Mouse (Mus musculus): ENCODE data around the gene Oprm1. TPM values are rescaled to one million over a fixed set of nuclear protein-coding genes. Genes with fewer than 3 reads are reported as not detected.

The Oprm1 gene
- total and polyA plus RNA-seq, 2 experiments from 2014 or later = not detected

DNA sequence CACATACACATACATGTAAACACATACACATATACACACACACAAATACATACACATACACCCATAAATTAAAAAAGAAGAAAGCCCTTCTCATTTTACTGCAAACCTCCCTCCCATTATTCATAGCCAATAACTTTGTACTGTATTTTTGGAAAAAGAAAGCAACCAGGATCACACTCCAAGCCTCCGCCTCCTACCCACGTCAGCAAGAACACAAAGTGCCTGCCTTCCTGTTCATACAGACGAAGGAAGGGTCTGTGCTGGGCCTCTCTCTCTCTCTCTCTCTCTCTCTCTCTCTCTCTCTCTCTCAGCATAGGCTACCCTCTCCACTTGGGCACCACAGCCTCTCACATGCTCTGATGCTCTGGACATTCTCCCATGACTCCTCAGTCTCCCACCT lies 137.5 kb downstream of the Oprm1 start:
- DNase-seq (ENCODE audit: low spot score) (no peak), ATAC-seq (ENCODE audit: insufficient read depth, low read depth) (no peak)
- TF ChIP-seq EP300 (IDR thresholded peaks at IDR 0.05; ENCODE audit: low read depth) = no peak
- no peak for TF ChIP-seq CTCF (IDR thresholded peaks at IDR 0.05; ENCODE audit: low read depth)
- no peaks in the 10 kb centered on the region for H3K27me3 ChIP-seq (ENCODE audit: control insufficient read depth, insufficient read depth, low read length)
- H3K4me2 ChIP-seq (ENCODE audit: low read depth, low read length) = no peak overlapping the region
- H3K4me3 ChIP-seq (ENCODE audit: low read depth, low read length) = no peak overlapping the region
- H3K9me3 ChIP-seq (replicated peaks; ENCODE audit: control insufficient read depth, low read length) = no peaks in the 10 kb centered on the region
- no peaks in the 10 kb centered on the region for H3K36me3 ChIP-seq (replicated peaks; ENCODE audit: control insufficient read depth, insufficient read depth, low read length)
- 48% methylated on average over 3 of the region's 3 CpGs for WGBS
- H3K9ac ChIP-seq (replicated peaks; ENCODE audit: low read depth, low read length) = no peak overlapping the region
- H3K4me1 ChIP-seq (ENCODE audit: control insufficient read depth, insufficient read depth) = no peaks in the 10 kb centered on the region
- H3K27ac ChIP-seq (ENCODE audit: low read depth) = no peak overlapping the region

DNA sequence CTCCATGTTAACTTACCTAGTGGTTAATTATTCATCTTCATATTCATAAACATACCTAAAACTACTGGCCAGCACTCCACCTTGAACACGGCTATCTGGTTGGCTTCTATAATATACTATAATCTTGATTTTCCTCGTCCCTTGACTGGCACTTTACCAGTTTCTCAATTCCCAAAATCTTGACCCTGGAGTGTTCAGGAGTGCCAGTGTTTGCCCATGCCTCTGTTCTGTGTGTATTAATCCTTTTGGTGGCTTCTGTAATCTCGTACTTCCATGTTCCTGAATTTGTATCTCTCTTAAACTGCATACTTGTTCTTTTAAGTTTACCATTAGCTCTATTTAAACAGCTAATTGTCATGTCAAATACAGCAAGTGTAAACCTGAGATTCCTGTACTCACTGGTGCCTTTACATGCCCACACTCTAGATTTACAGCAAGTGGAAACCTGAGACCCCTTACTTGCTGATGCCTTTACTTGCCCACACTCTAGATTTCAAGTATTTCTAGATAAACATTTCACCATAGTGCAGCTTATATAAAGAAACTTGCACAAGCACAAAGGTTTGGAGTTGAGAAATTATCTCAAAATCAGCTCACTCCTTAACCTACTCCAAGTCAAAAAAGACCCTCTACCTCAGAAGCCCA lies 138.5 kb downstream of the Oprm1 start:
- ATAC-seq (ENCODE audit: insufficient read depth, low read depth) (no peak), DNase-seq (ENCODE audit: low spot score) (no peak)
- H3K9me3 ChIP-seq (replicated peaks; ENCODE audit: control insufficient read depth, low read length) = no peaks in the 10 kb centered on the region
- no peaks in the 10 kb centered on the region for H3K36me3 ChIP-seq (replicated peaks; ENCODE audit: control insufficient read depth, insufficient read depth, low read length)
- H3K4me1 ChIP-seq (ENCODE audit: control insufficient read depth, insufficient read depth) = no peaks in the 10 kb centered on the region
- TF ChIP-seq CTCF (IDR thresholded peaks at IDR 0.05; ENCODE audit: low read depth) = no peak
- TF ChIP-seq EP300 (IDR thresholded peaks at IDR 0.05; ENCODE audit: low read depth) = no peak
- H3K4me3 ChIP-seq (ENCODE audit: low read depth, low read length) = no peak overlapping the region
- H3K27ac ChIP-seq (ENCODE audit: low read depth) = no peak overlapping the region
- no peaks in the 10 kb centered on the region for H3K27me3 ChIP-seq (ENCODE audit: control insufficient read depth, insufficient read depth, low read length)
- WGBS = 61% methylated on average over 3 of the region's 3 CpGs
- H3K4me2 ChIP-seq (ENCODE audit: low read depth, low read length) = no peak overlapping the region
- no peak overlapping the region for H3K9ac ChIP-seq (replicated peaks; ENCODE audit: low read depth, low read length)

DNA sequence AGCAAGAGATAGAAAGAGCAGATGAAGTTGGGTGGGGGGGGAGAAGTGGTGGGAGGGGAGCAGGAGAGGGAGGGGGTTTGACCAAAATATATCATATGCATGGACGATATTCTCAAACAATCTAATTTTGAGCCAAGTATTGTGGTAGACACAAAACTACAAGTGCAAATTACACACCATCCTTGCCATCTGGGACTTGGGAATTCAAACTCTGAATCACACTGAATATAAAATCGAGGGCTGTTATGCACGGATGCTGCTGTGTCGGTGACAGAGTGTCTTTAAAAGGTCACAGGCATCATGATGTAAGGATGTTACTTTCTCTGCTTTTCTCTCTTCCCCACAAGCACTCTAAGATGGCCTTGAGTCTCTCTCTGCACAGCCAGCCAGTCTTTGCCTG lies 141.8 kb downstream of the Oprm1 start:
- ATAC-seq (ENCODE audit: insufficient read depth, low read depth) (no peak), DNase-seq (ENCODE audit: low spot score) (no peak)
- TF ChIP-seq EP300 (IDR thresholded peaks at IDR 0.05; ENCODE audit: low read depth) (no peak), CTCF (IDR thresholded peaks at IDR 0.05; ENCODE audit: low read depth) (no peak)
- Histone ChIP-seq H3K9ac (replicated peaks; ENCODE audit: low read depth, low read length) (no peak overlapping the region), H3K4me3 (ENCODE audit: low read depth, low read length) (no peak overlapping the region), H3K9me3 (replicated peaks; ENCODE audit: control insufficient read depth, low read length) (no peaks in the 10 kb centered on the region), H3K36me3 (replicated peaks; ENCODE audit: control insufficient read depth, insufficient read depth, low read length) (no peaks in the 10 kb centered on the region), H3K27me3 (ENCODE audit: control insufficient read depth, insufficient read depth, low read length) (no peaks in the 10 kb centered on the region), H3K4me2 (ENCODE audit: low read depth, low read length) (no peak overlapping the region), H3K27ac (ENCODE audit: low read depth) (no peak overlapping the region), H3K4me1 (ENCODE audit: control insufficient read depth, insufficient read depth) (no peaks in the 10 kb centered on the region)
- WGBS = 81% methylated on average over 4 of the region's 4 CpGs

DNA sequence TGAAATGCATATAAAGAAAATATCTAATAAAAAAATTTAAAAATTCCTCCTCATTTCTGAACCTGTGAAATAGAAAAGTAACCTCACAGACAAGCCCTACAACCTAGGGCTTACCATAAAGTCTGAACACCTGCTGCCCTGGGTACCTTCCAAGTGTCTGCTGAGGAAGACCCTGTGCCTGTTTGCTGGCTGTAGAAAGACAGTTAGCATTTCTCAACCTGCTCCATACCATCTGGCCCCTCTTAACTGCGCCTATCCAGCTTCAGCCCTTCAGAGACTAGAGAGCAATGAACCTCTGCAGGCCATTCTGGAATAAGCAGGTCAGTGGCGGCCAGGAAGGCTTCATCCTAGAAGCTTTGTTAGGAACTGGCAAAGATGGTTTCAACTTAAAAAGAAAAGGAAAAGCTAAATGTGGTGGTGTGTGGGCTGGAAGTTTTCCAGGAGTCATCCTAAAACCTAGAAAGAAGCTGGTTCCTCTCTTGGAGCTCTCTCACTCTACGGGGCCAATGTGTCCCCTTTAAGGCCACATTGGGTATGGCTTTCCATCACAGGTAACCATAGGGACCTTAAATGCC lies 143.6 kb downstream of the Oprm1 start:
- DNase-seq (ENCODE audit: low spot score) (no peak), ATAC-seq (ENCODE audit: insufficient read depth, low read depth) (no peak)
- Histone ChIP-seq H3K4me1 (ENCODE audit: control insufficient read depth, insufficient read depth) (no peaks in the 10 kb centered on the region), H3K27ac (ENCODE audit: low read depth) (no peak overlapping the region), H3K4me2 (ENCODE audit: low read depth, low read length) (no peak overlapping the region), H3K9ac (replicated peaks; ENCODE audit: low read depth, low read length) (no peak overlapping the region), H3K36me3 (replicated peaks; ENCODE audit: control insufficient read depth, insufficient read depth, low read length) (no peaks in the 10 kb centered on the region), H3K9me3 (replicated peaks; ENCODE audit: control insufficient read depth, low read length) (no peaks in the 10 kb centered on the region), H3K4me3 (ENCODE audit: low read depth, low read length) (no peak overlapping the region), H3K27me3 (ENCODE audit: control insufficient read depth, insufficient read depth, low read length) (no peaks in the 10 kb centered on the region)
- TF ChIP-seq CTCF (IDR thresholded peaks at IDR 0.05; ENCODE audit: low read depth) = no peak
- no peak for TF ChIP-seq EP300 (IDR thresholded peaks at IDR 0.05; ENCODE audit: low read depth)
- 69% methylated on average over 3 of the region's 3 CpGs for WGBS

DNA sequence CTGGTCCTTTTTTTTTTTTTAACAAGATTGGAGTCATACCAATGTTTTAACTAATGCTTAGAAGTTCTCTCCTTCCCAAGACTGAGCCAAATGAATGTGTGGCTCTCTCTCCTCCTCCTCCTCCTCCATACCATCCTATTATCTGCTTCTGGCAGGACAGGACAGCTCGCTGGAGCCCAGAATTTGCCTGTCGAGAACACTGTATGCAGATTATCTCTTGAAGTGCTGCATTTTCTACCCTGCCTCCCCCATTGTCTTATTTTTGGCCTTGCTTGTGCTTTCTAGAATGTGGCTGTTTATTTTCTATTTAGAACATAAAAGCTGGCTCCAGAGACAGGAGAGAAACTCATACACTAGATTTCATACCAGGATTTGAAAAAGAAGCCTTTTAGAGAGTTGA lies 151.5 kb downstream of the Oprm1 start:
- no peak for ATAC-seq (ENCODE audit: insufficient read depth, low read depth)

DNA sequence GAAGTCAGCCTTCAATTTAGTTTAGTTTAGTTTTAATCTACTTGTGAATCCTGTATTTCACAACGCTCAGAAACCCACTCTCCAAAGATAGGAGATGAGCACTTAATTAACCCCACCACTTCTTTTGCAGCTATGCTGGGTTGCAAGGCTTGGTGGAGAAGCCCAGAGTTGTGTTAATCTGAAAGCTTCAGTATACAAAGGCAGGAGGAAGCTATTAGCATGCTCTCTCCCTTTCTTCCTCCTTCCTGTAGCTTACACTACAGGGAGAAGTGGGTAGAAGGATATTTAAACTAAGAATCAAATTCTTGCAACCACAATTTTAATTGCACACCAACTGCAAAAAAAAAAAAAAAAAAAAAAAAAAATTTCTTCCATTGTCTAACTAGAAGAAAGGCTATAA lies 157.7 kb downstream of the Oprm1 start:
- H3K9me3 ChIP-seq (replicated peaks; ENCODE audit: control insufficient read depth, low read length) = no peaks in the 10 kb centered on the region
- H3K27me3 ChIP-seq (ENCODE audit: control insufficient read depth, insufficient read depth, low read length) = no peaks in the 10 kb centered on the region
- H3K4me2 ChIP-seq (ENCODE audit: low read depth, low read length) = no peak overlapping the region
- 49% methylated on average over 1 of the region's 1 CpGs for WGBS
- H3K4me1 ChIP-seq (ENCODE audit: control insufficient read depth, insufficient read depth) = no peaks in the 10 kb centered on the region
- ATAC-seq (ENCODE audit: insufficient read depth, low read depth) = no peak
- H3K27ac ChIP-seq (ENCODE audit: low read depth) = no peak overlapping the region
- no peak for DNase-seq (ENCODE audit: low spot score)
- H3K4me3 ChIP-seq (ENCODE audit: low read depth, low read length) = no peak overlapping the region
- TF ChIP-seq EP300 (IDR thresholded peaks at IDR 0.05; ENCODE audit: low read depth) (no peak), CTCF (IDR thresholded peaks at IDR 0.05; ENCODE audit: low read depth) (no peak)
- no peaks in the 10 kb centered on the region for H3K36me3 ChIP-seq (replicated peaks; ENCODE audit: control insufficient read depth, insufficient read depth, low read length)
- H3K9ac ChIP-seq (replicated peaks; ENCODE audit: low read depth, low read length) = no peak overlapping the region

More for the DNA sequence above, 151.5 kb downstream of the Oprm1 start:
- no peaks in the 10 kb centered on the region for H3K4me1 ChIP-seq (ENCODE audit: control insufficient read depth, insufficient read depth)
- WGBS = 26% methylated on average over 2 of the region's 2 CpGs
- no peak overlapping the region for H3K4me3 ChIP-seq (ENCODE audit: low read depth, low read length)
- no peak for DNase-seq (ENCODE audit: low spot score)
- H3K9me3 ChIP-seq (replicated peaks; ENCODE audit: control insufficient read depth, low read length) = no peaks in the 10 kb centered on the region
- H3K27me3 ChIP-seq (ENCODE audit: control insufficient read depth, insufficient read depth, low read length) = no peaks in the 10 kb centered on the region
- H3K27ac ChIP-seq (ENCODE audit: low read depth) = no peak overlapping the region
- no peak overlapping the region for H3K4me2 ChIP-seq (ENCODE audit: low read depth, low read length)
- TF ChIP-seq CTCF (IDR thresholded peaks at IDR 0.05; ENCODE audit: low read depth) = no peak
- TF ChIP-seq EP300 (IDR thresholded peaks at IDR 0.05; ENCODE audit: low read depth) = no peak
- no peak overlapping the region for H3K9ac ChIP-seq (replicated peaks; ENCODE audit: low read depth, low read length)
- no peaks in the 10 kb centered on the region for H3K36me3 ChIP-seq (replicated peaks; ENCODE audit: control insufficient read depth, insufficient read depth, low read length)

Measured in heart, postnatal 0 days (tissue).